Mouse (Mus musculus) cerebellum, postnatal 10 days (tissue): ENCODE measurements around the gene Wfs1.
A peak's percentile ranks its signal among the peaks of the same experiment; 100 is the strongest.
"Not testable (repeated sequence)": the region's sequence is repeated elsewhere in the genome, so short reads cannot be mapped to it uniquely, and the experiment has no call there.

ENCODE experiments used
- DNase-seq, 2 experiments: peaks; one replicate each; pipeline ENCODE4 v3.0.0; 2021; ENCODE audit warnings: mixed read lengths in 2 of 2

Gene Wfs1

DNA sequence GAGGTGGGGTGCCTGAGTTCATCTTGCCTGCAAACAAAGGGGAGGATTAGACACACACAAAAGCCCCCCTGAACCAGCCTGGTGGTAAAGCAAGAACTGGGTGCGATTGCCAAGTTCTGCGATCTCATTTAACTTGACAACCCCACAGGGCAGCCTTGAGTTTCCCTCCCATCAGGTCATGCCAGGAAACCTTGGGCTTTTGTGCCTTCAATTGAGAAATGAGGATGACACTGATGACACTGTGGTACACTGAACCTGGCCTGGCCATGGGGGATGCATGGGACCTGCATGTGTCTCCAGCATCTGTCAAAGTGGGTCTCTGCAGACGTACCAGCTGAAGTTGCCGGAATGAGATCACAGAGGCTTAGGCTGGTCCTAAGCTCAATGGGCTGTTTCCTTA lies 6.7 kb downstream of the Wfs1 start:
- DNase-seq = no peak

DNA sequence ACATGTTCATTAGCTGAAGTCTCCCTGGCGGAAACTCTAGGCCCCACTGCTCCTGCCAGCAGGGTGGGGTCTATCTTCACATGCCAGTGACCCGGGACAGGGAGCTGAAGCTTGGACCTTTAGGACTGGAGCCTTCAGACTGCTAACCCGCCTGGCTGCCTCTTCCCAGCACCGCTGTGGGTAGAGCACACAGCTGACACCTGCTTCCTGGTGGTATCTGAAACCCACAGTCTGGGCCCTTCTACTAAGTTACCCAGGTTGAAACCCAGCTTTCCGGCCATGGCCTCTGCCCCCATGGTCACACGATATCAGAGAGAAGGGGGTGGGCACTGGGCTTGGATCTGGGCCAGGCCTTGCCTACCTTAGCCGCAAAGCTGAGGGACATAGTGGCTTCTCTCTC lies 9.4 kb downstream of the Wfs1 start:
- no peak for DNase-seq

DNA sequence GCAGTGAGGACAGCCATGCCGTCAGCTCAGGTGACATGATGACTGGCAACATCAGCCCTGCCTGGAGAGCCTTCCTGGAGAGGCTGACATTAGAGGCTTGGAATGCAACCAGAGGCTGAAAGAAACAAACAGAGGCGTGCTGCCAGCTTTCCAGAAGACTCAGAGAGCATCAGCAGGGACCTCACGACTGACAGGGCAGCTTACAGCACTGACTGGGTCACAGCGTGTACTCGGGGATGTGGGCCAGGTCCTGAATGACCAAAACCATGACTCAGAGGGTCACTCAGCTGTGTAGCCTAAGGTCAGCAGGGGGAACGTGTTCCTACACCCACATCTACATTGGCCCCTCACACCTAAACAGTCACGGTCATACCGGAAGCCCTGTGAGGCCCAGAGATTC lies 10.0 kb downstream of the Wfs1 start:
- no peak for DNase-seq

DNA sequence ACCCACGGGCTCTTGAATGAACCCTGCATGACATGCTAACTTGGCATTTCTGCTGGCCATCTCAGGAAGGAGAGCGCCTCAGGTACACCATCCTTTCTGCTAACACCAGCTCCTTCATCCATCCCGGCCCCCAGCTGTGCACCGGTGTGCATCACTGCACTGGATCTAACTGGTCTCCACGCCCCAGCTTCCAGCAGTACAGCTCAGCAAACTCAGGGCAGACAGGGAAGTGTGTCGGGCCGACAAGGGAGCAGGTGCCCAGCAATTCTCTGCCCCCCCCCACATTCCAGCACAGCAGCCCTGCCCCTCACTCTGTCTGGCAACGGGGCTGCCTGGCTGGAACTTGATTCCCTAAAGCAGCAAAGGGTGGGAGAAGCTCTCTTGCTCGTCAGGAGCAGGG lies 11.2 kb downstream of the Wfs1 start:
- no peak for DNase-seq

DNA sequence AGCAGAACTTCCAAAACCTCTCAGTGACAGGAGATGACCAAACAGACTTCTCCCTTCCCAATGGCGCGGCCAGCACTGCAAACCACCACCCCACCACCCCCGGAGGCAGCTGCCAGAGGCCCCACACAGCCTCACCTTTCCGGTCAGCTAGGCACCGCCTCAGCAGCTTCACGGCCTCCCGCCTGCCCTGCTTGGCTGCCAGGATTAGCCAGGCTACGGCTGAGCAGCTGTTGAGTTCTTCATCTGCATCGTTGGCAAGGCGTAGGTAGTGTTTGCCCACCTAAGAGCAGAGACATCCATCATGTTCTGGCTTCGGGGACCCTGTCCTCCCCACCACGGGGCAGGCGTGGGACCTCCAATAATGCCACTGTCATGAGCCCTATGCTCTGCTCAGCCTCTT lies 13.7 kb downstream of the Wfs1 start:
- DNase-seq = no peak

DNA sequence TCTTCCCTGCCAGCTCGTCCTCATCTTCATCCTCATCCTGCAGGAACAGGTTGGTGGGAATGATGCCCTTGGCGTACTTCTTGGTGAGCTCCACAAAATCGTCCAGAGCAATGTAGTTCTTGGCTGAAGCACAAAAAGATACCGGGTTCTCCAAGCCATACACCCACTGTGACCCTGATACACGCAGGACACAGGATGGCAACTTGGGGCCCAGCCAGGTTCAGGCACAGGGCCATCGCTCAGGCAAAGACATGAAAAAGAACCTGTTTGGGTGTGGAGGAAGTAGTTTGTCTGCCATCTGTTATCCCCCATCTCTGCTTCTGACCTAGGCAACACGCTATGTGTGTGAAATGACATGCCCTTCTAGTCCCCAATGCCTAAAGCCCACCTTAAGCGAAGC lies 17.4 kb downstream of the Wfs1 start:
- peak; percentile 78 to 84 for DNase-seq

DNA sequence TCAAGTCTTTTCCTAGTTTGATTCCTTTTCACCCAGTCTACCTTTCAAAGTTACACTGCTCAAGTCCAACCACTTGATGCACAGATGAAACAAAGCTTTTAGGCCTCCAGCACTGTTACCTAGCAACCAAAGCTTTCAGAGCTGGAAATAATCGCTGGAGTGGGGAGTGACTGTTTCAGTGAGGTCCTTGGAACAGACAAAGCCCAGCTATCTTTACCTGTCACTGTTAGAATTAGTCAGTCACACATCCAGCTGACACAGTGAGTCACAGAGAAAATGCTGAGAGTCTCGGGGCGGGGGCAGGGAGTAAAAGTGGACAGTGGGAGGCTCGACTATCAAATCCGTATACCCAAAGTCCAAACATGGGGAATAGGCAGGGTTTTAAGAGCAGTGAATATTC lies 28.5 kb downstream of the Wfs1 start:
- no peak for DNase-seq

DNA sequence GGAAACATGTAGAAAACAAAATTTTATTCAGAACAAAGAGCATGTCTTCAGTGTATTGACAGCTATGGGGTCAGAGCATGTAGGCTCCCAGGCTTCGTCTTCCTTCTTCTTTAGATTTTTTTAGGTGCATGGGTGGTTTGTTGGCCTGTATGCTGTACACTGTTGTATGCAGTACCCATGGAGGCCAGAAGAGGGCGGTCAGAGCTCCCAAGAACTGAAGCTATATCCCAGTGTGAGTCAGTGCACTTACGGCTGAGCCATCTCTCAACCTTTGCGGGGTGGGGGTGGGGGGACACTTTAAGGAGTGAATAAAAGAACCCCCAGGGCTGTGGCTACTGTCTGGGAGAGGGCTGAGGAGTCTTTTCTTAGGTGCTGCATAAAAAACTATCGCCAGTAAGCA lies 30.2 kb downstream of the Wfs1 start:
- DNase-seq = peak; percentile 90 to 94

DNA sequence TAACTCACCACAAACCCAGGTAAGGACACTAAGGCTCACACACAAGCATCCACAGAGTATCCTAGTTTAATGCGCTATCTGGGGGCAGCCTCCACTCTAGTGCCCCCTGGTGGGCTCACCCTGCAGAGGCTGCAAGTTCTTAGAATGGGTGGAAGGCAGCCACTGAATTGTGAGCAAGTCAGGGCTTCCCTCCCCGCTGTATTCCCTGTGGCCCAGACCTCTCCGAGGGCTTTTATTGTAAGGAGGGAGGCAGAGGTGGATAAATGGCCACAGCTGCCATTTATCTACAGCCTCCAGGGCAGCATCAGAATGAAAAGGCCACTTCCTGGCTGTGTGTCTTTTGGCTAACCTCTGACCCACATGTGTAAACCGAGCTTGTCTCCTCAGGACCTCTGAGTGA lies 33.6 kb downstream of the Wfs1 start:
- peak; percentile 64 to 69 for DNase-seq

DNA sequence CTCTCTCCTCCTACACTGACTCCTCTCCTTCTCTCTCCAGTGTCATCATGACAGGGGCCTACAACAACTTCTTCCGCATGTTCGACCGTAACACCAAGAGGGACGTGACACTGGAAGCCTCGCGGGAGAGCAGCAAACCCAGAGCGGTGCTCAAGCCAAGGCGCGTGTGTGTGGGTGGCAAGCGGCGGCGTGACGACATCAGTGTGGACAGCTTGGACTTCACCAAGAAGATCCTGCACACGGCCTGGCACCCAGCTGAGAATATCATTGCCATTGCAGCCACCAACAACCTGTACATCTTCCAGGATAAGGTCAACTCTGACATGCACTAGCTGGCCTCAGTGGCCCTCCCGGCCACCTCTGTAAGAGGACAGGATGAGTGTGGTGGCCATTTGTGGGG lies 36.7 kb downstream of the Wfs1 start:
- DNase-seq = no peak

DNA sequence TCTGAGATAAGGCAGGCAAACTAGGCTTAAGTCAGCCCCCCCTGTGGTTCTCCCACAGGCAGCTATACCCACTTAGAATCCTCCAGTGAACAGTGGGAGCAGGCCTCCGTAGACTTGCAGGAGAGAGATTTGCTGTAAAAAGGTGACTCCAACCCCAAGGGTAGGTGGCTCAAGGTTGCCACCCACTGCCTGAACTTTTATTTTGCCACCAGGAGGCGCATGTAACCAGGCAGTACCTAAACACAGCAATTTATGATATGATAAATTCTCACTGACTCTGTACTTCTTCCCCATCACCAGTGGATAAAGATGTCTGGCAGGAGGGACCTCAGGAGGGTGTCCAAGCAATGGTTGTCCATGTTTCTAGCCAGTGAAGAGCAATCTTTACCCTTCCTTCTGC lies 38.1 kb downstream of the Wfs1 start:
- DNase-seq = peak in 1 of 2 experiments; percentile 38

DNA sequence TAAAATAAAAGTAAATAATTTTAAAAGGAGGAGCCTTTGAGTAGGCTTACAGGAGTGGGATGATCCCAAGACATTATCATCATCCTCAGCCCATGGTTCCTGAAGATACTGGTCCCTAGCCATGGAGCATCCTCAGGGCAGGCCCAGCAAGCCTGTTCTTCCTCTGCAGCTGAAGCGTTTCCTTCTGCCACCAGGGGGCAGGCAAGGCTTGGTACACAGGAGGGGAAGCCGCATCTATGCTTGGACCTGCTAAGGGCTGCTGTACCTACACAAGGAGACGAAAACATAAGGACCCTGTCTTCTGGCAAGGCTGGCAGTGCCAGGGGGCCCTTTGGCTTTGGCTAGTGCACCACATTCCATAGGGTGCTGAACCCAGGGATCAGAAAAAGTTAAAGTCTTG lies 40.2 kb downstream of the Wfs1 start:
- peak; percentile 90 to 94 for DNase-seq

DNA sequence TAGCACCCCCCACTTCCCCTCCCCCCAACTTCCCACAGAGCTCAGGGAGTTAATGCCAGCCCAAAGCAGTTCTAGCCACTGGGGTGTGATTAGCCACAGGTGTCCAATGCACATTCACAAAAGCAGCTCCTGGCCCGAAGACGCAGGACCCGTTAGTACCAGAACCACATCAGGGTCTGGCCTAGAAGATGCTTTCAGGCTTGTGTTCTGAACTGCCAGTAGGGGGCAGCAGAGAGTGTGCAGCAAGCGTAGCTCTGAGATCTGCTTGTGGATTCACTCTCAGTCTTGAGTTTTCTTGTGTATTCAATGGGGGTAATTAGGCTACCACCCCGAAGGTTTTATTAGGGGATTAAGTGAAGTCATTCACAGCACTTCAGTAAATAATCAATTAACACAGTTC lies 42.6 kb downstream of the Wfs1 start:
- peak; percentile 87 to 92 for DNase-seq

DNA sequence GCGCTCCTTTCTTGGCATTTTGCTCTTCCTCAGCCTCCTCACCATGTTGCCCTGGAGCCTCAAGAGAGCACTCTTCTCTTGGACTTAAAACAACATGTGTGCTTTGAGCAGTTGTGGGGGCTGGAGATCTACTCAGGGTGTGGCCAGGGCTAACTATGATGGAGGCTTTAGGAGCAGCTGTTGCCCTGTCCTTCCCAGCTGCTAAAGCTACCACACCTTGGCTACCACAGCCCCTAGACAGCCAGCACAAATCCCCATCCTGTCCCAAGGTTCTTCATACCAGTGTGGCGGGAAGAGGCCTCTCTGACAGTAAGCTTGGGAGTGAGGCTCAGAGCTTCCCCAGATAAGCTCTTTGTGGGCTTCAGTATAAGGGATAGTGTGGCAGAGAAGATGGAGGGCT lies 43.3 kb downstream of the Wfs1 start:
- no peak for DNase-seq

DNA sequence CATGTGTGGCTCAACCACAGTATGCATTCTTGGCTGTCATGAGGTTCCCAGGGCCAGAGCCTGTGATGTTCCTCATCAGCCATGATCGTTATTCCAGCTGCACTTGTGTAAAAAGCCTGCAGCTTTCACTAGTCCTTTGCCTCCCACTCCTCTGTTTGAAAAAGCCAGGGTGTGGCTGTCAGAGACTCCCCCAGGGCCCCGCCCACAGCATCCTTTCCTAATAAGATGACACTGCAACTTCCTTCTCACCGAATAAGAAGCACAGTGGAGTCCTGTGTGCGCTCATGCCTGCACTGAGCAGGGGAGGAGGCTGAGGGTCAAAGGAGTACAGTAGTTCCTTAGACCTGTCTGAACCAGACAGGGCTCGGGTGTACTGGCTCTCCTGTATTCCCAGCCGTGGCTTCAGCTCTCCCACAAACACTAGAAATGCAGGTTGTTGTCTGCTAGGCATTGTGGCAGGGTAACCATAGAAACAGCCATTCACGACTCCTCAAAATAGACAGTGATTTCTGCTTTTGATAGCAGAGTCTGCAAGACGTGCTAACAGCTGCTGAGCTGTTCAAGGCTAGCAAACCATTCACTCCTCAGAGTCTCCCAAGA lies 43.8 kb downstream of the Wfs1 start:
- DNase-seq = no peak

DNA sequence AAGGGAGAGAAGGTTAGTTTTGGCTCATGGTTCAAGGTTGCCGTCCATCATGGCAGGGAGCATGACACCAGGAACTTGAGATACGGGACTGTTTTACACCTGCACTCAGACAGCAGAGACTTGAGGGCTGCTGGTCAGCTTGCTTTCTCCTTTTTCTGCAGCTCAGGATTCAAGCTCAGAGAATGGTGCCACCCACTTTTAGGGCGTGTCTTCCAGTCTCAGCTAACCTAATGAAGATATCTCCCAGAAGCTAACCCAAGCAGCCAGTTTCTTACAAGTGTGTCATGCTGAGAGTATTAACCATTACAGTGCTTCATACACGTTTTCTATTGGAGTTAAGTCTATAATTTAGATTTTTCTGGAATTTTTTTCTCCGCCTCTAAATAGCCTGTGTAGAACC lies 44.5 kb downstream of the Wfs1 start:
- DNase-seq = no peak

DNA sequence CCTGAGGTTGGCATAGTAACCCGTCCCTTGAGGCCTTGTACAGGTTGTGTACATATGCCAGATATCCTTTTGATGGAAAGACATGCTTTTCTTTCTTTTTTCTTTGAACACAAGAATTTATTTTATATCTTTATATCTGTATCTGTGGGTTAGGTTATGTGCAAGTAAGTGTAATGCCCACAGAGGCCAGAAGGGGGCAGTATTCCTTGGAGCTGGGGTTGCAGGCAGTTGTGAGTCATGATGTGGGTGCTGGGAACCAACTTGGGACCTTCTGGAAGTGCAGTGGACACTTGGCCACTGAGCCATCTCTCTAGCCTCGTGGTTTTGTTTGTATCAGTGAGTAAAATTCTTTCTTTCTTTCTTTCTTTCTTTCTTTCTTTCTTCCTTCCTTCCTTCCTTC lies 46.6 kb downstream of the Wfs1 start:
- DNase-seq = peak in 1 of 2 experiments; percentile 51

DNA sequence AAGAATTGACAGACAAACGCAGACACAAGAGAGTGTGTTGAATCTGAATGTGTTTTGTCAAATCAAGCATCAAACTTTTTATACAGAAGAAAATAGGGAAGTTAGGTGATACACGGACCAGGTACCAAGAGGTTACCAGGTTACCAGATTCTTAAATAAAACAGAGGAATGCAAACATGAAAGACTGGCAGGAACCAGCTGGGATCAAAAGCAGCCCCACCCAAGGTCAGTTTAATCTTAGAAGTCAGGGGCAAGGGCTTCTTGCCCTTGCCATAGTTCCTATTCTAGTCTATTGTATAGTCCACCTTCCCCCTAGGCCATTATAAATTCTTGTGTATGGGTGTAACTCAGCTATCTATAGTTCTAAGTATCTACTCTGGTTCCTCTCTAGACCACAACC lies 50.0 kb downstream of the Wfs1 start:
- DNase-seq = not testable (repeated sequence)

DNA sequence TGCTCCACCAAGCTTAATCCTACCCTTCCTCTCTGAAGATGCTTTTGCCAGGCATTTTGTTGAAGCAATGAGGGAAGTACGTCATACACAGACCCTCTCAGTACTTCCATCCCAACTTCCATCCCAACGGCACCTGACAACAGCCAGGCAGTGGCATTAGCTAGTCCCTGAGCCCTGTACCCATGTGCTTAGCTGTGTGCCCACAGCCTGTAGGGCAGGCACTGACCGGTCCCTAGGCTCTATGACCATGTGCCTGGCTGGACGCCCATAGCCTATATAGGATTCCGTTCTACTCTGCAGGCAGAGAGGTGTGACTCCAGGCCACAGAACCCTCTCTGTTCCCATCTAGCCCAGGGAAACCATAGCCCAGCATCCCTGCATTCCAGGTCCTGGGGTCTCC lies 51.0 kb downstream of the Wfs1 start:
- DNase-seq = no peak

DNA sequence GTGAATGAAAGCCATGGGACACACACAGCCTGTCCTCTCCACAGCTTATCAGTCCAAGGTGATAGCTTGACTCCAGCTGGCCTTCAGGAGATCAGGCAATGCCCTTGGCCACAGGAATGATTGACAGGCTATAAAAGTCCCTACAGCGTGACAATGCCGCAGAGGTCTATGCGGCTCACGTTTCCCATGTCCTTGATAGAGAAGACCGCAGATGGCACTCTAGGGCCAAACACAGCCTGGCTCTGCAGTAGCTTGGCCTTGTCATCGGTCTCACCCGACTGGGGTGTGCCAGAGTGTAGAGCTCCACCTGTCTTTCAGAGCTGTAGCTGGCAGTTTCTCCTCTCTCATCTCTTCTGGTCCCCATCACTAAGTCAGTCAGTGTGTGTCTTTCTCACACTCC lies 52.5 kb downstream of the Wfs1 start:
- peak; percentile 76 to 78 for DNase-seq

DNA sequence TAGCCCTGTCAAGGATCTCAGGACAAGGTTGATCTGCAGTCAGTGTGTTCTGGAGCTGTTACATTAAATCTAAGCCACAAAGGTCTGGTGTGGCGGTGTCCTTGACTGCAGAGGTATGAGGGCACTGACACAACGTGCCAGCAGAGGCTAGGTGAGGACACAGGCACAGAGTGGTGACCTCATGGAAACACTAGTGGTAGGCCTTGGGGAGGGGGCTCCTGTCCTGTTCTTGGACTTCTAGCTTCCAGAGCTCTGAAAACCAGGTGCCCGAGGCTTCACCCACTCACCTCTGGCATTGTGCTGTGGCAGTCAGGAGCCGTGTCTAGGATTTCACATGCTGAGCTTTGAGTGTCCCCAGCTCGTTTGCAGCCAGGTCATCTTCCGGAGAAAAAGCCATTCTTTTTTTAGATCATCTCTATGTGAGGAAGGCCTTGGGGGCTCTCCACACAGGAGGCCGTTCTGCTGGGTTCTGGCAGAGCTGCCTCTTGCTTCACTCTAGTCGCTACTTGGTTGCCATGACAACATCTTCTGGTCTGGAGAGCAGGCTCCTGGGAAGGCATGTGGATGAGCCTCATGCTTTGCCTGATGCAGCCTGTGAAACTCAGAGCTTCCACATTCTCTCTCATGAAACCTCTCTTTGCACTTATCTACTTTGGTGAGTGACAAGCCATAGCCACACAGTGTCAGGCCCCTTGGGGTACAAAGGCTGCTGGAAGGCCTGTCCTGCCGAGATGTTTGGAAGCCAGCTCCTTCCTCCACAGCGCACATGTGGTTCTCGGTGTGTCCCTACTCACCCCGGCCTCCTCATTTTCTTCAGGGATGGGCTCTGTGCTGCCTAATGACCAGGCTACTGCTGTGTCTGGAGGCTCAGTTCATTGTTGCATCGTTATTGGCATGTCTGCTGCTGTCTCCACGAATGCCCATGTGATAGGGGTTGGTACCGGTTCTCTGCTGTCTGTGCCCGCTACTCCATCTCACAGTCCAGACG lies 53.2 kb downstream of the Wfs1 start:
- peak; percentile 69 to 74 for DNase-seq

DNA sequence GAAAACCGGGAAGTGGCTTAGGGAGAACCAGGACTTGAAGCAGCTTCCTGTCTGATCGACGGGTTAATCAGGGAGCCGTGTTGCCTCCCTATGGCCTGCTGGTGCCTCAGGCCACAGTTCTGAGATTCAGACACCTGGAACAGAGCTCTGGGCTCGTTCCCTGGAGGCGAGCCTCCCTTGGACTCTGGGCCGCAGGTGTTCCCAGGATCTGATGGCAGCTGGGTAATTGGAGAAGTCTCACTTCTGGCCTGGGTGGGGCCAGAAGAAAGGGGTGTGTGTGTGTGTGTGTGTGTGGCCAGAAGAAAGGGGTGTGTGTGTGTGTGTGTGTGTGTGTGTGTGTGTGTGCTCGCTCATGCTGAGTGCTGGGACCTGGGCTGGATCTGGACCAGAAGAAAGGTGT lies 55.6 kb downstream of the Wfs1 start:
- DNase-seq = no peak

DNA sequence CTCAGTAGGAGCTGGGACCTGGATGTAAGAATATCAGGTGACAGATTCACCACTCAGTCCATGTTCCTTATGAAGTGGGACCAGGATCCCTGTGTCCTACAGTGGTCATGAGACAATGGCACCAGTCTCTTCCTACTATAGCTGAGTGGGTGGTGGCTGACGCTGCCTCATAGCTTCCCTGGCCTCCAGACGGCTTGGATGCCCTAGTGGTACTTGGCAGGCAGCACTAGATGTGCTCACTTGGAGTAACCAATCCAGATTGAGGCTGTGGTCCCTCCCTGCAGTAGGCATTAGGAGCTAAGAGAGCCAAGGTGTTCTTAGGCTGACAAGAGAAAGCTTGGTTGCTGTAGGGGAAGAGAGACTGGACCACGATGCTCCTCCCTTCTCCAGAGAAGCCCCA lies 59.6 kb downstream of the Wfs1 start:
- DNase-seq = peak in 1 of 2 experiments; percentile 43

DNA sequence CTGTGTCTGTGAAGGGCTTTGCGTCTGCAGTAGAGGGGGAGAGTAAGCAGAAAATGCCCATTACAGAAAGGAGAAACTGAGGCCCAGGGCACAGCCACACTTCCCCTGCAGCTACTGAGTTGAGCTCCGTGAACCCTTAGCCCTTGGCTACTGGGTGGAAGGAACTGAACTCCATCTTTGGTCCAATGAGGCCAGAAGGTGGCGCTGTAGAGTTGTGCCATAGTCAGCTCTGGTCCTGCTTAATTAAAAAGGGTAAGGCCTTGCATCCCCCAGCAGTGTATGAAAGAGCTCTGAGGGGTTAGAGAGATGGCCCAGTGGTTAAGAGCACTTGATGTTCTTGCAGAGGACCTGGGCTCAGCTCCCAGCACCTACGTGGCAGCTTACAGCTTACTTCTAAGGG lies 60.3 kb downstream of the Wfs1 start:
- DNase-seq = peak; percentile 74 to 82
